ENCODE assay signal across 8 mouse cellular contexts in the genomic region with DNA sequence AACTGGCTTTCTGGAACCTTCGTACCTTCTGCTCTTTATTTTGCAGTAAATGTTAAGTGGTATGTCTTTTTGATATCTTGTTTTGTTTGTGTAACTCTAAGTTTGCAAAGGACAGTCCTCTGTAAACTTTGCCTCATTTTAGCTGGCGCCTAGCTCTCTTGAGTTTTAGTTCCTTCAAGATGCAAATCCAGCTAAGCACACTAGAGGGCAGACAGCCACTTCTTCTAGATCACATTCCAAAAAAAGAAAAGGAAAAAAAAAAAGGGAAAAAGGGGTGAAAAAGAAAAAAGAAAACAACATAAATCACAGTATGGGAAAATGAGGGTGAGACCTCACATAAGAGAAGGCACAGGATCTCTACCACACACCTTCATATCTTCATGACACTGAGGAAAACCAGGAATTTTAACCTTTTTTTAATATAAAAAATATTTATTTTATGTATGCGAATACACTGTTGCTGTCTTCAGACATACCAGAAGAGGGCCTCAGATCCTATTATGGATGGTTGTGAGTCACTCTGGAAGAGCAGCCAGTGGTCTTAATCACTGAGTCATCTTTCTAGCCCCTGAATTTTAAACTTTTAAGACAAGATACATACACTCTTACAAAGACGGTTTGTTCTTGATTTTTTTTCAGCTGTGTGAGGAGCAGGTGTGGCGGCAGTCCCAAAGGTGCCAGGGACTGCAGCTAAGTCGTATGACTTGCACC. TPM values are rescaled to one million over a fixed set of nuclear protein-coding genes. Genes with fewer than 3 reads are reported as not detected.
A peak's percentile ranks its signal among the peaks of the same experiment; 100 is the strongest.
DNase-seq lines count a peak whose midpoint lies in the region; ATAC-seq and TF ChIP-seq lines count a peak whose summit lies in the region.
"Had no signal": no experiment of that assay in that cellular context is flagged by ENCODE, and none has a peak within 500 bp of the region (broad histone marks: within the 10 kb centered on the region; RNA-seq: fewer than 3 reads in every experiment).

No protein-coding gene starts in this region.

- peaks cover 24% of the 10 kb centered on the region for H3K4me1 ChIP-seq in kidney, embryonic 15.5 days
- 0 out of 2 replicates have a peak, but pooled peaks cover 5% of the 10 kb centered on the region for H3K4me1 ChIP-seq in lung, embryonic 14.5 days (ENCODE audit: insufficient read depth)

- no peaks in the 10 kb centered on the region for H3K27me3 ChIP-seq in kidney, embryonic 15.5 days
- no peaks in the 10 kb centered on the region for H3K27me3 ChIP-seq in lung, embryonic 14.5 days (ENCODE audit: insufficient read depth, low read length)
- H3K27me3 ChIP-seq: embryonic facial prominence, embryonic 15.5 days had no signal

- no peak for ATAC-seq in kidney, embryonic 15.5 days (replicated peaks; ENCODE audit: low FRiP score)
- no peak for ATAC-seq in lung, embryonic 14.5 days (ENCODE audit: insufficient read depth)

- no peak overlapping the region for H3K4me3 ChIP-seq in kidney, embryonic 15.5 days (replicated peaks)
- no peak overlapping the region for H3K4me3 ChIP-seq in lung, embryonic 14.5 days (ENCODE audit: low read depth, low read length)
- H3K4me3 ChIP-seq: embryonic facial prominence, embryonic 15.5 days had no signal

- H3K36me3 ChIP-seq in kidney, embryonic 15.5 days: no peaks in the 10 kb centered on the region
- no peaks in the 10 kb centered on the region for H3K36me3 ChIP-seq in lung, embryonic 14.5 days (ENCODE audit: insufficient read depth)
- H3K36me3 ChIP-seq: embryonic facial prominence, embryonic 15.5 days had no signal

- no peak overlapping the region for H3K9ac ChIP-seq in kidney, embryonic 15.5 days
- H3K9ac ChIP-seq in lung, embryonic 14.5 days: no peak overlapping the region
- H3K9ac ChIP-seq: embryonic facial prominence, embryonic 15.5 days had no signal

- WGBS in kidney, embryonic 15.5 days: 48% methylated on average over 6 of the region's 6 CpGs
- 35% methylated on average over 6 of the region's 6 CpGs for WGBS in lung, embryonic 14.5 days

- peak; percentile 40 to 60 for DNase-seq in kidney, adult 8-10 months
- DNase-seq in ES-CJ7 (ENCODE audit: low read depth, low spot score): peak; percentile 62
- peak; percentile 60 for DNase-seq in adrenal gland, postnatal 14 days
- DNase-seq in gastrocnemius, postnatal 14 days: peak; percentile 31
- DNase-seq in lung, embryonic 14.5 days: peak; percentile 93
- peak; percentile 29 to 33 for DNase-seq in thymus, postnatal 10 days (ENCODE audit: low spot score in 2 of 2)

- H3K9me3 ChIP-seq in kidney, embryonic 15.5 days (replicated peaks): no peaks in the 10 kb centered on the region
- H3K9me3 ChIP-seq in lung, embryonic 14.5 days (ENCODE audit: low read depth, low read length): no peaks in the 10 kb centered on the region
- H3K9me3 ChIP-seq: embryonic facial prominence, embryonic 15.5 days had no signal

- peak; percentile 70 for TF ChIP-seq CTCF in lung, embryonic 14.5 days (IDR thresholded peaks at IDR 0.05; ENCODE audit: low read depth)

- intact Hi-C loops in gastrocnemius, postnatal 14 days (cut with DNase I; ENCODE audit: low total_unique reads): loop anchor here (10.0 kb wide), 1 partner anchor 52 kb away; no protein-coding TSS in a partner anchor

- H3K27ac ChIP-seq in kidney, embryonic 15.5 days: no peak overlapping the region
- H3K27ac ChIP-seq in lung, embryonic 14.5 days (ENCODE audit: low read depth): no peak overlapping the region

- H3K4me2 ChIP-seq in kidney, embryonic 15.5 days: no peak overlapping the region
- no peak overlapping the region for H3K4me2 ChIP-seq in lung, embryonic 14.5 days
- H3K4me2 ChIP-seq: embryonic facial prominence, embryonic 15.5 days had no signal

RNA-seq across cellular contexts. Expression of a gene that starts 32.9 kb away (rescaled TPM):
- polyA plus RNA-seq in kidney, embryonic 15.5 days (2015; fragmentation: Nextera tagmentation; extraction: Ambion mirVana): 288 and 292 TPM in 2 replicates
- total RNA-seq in adrenal gland, postnatal 14 days (2021): 269 and 279 TPM in 2 replicates
- 100 to 1,000 TPM; 251 to 274 TPM for total RNA-seq in gastrocnemius, postnatal 14 days (2021)
- 394 and 415 TPM in 2 replicates for polyA plus RNA-seq in lung, embryonic 14.5 days (2014; fragmentation: Nextera tagmentation; extraction: Ambion mirVana)

Comparison
In these comparisons a context has a peak if more than half of its experiments do, and no peak if none do; other contexts are left out.
1. DNase-seq: peak in every context shown above with its lines; median percentile 93 in lung, embryonic 14.5 days; 62 in ES-CJ7; 60 in adrenal gland, postnatal 14 days; 50 in kidney, adult 8-10 months; 31 in gastrocnemius, postnatal 14 days; 31 in thymus, postnatal 10 days.